Mouse (Mus musculus) left cerebral cortex, adult 2 months (tissue): ENCODE data around the gene Pcnx3. TPM values are rescaled to one million over a fixed set of nuclear protein-coding genes. Genes with fewer than 3 reads are reported as not detected.
A peak's percentile ranks its signal among the peaks of the same experiment; 100 is the strongest.

Source experiments
- DNase-seq, 2 experiments: peaks; one replicate each; pipeline ENCODE4 v3.0.0; 2021 to 2022; ENCODE audit warnings: low spot score in 2 of 2, mixed read lengths in 1 of 2; ENCODE audit errors: extremely low spot score in 1 of 2
- H3K27ac ChIP-seq: fragments of 200-600 bp; 2 replicates; pipeline ENCODE4 v1.8.1; 2022
- H3K4me3 ChIP-seq: fragments of 200-600 bp; 2 replicates; pipeline ENCODE4 v1.8.1; 2022
- CTCF ChIP-seq: fragments of 200-600 bp; IDR thresholded peaks from 2 replicates; pipeline ENCODE4 v1.8.1; 2022; ENCODE audit warnings: antibody characterized with exemption, mild to moderate bottlenecking, moderate library complexity
- intact Hi-C: fragments of 180-260 bp; cut with DNase I; formaldehyde crosslinking; loops from one replicate; pipeline ENCODE4 v1.15.1; 2025
- total RNA-seq, 2 experiments: library from RNA; stranded (reverse); gene quantifications; 2 replicates each; pipeline ENCODE4 v1.2.3; 2021

Pcnx3 gene
- total RNA-seq, 2 experiments from 2014 or later: 77.5 to 80.0 TPM

GRCm38 (mm10) chr19:5711907-5712460 lies 23.3 kb upstream of the Pcnx3 start:
- TF ChIP-seq CTCF: no peak
- no peak overlapping the region for H3K27ac ChIP-seq
- intact Hi-C loops: loop anchor here (1.0 to 5.0 kb wide), 3 partner anchors 17 to 165 kb away; partner anchors contain the start of genes Fam89b, Frmd8 and Slc25a45
- no peak for DNase-seq
- H3K4me3 ChIP-seq: no peak overlapping the region

GRCm38 (mm10) chr19:5711218-5711617 lies 22.5 kb upstream of the Pcnx3 start:
- peak; percentile 64 to 73 for DNase-seq
- Histone ChIP-seq H3K4me3 (no peak overlapping the region), H3K27ac (no peak overlapping the region)
- intact Hi-C loops: loop anchor here (1.0 to 5.0 kb wide), 3 partner anchors 18 to 166 kb away; partner anchors contain the start of genes Fam89b, Frmd8 and Slc25a45
- TF ChIP-seq CTCF: peak; percentile 84

- Histone ChIP-seq H3K27ac (no peak overlapping the region), H3K4me3 (no peak overlapping the region)
- no peak for TF ChIP-seq CTCF
- DNase-seq: no peak
- intact Hi-C loops: loop anchor here (2.0 to 5.0 kb wide), 2 partner anchors 70 to 167 kb away; partner anchors contain the start of genes Frmd8 and Slc25a45
These were observed 21.9 kb upstream of the Pcnx3 start for GRCm38 (mm10) chr19:5710581-5710980.

GRCm38 (mm10) chr19:5710068-5710467 lies 21.4 kb upstream of the Pcnx3 start:
- intact Hi-C loops: loop anchor here (2.0 to 5.0 kb wide), 2 partner anchors 71 to 167 kb away; partner anchors contain the start of genes Frmd8 and Slc25a45
- Histone ChIP-seq H3K27ac (no peak overlapping the region), H3K4me3 (no peak overlapping the region)
- TF ChIP-seq CTCF: no peak
- no peak for DNase-seq

GRCm38 (mm10) chr19:5704801-5705571 lies 16.3 kb upstream of the Pcnx3 start:
- no peak overlapping the region for H3K4me3 ChIP-seq
- DNase-seq: no peak
- H3K27ac ChIP-seq: no peak overlapping the region
- no peak for TF ChIP-seq CTCF
- intact Hi-C loops: no loop called here

- Histone ChIP-seq H3K27ac (no peak within 1 kb of the TSS), H3K4me3 (no peak within 1 kb of the TSS)
- no peak for DNase-seq
- no peak for TF ChIP-seq CTCF
- intact Hi-C loops: no loop called here
These were observed 15.6 kb upstream of the Pcnx3 start, which contains the start of gene Kcnk7 for GRCm38 (mm10) chr19:5704163-5704800. Gene Kcnk7 (plus strand): TSS chr19:5704367.

- intact Hi-C loops: no loop called here
- no peak for DNase-seq
- H3K4me3 ChIP-seq: no peak overlapping the region
- H3K27ac ChIP-seq: no peak overlapping the region
- TF ChIP-seq CTCF: no peak
These were observed 7.2 kb upstream of the Pcnx3 start for GRCm38 (mm10) chr19:5695849-5696462.

- no peak for DNase-seq
- intact Hi-C loops: loop anchor here (2.0 kb wide), 1 partner anchor 33 kb away; the partner anchor contains the start of gene Ehbp1l1
- TF ChIP-seq CTCF: no peak
- peak overlapping the region; percentile 87; the same call in 1 of the 2 replicates for H3K27ac ChIP-seq
- no peak overlapping the region; the same call in 1 of the 2 replicates for H3K4me3 ChIP-seq
These were observed 5.1 kb upstream of the Pcnx3 start for GRCm38 (mm10) chr19:5693801-5694200.

GRCm38 (mm10) chr19:5692913-5693396 lies 4.2 kb upstream of the Pcnx3 start:
- H3K27ac ChIP-seq: peak overlapping the region; percentile 87
- intact Hi-C loops: loop anchor here (2.0 kb wide), 1 partner anchor 34 kb away; the partner anchor contains the start of gene Ehbp1l1
- TF ChIP-seq CTCF: no peak
- no peak for DNase-seq
- H3K4me3 ChIP-seq: peak overlapping the region; percentile 25

- H3K4me3 ChIP-seq: peak overlapping the region; percentile 79
- TF ChIP-seq CTCF: no peak
- peak overlapping the region; percentile 87 for H3K27ac ChIP-seq
- intact Hi-C loops: loop anchor here (2.0 kb wide), 1 partner anchor 35 kb away; the partner anchor contains the start of gene Ehbp1l1
- DNase-seq: no peak
These were observed 3.6 kb upstream of the Pcnx3 start for GRCm38 (mm10) chr19:5692086-5692912.
